Mouse (Mus musculus) adipocyte (in vitro differentiated cells): ENCODE measurements around the gene Lypd4.
"Not testable (repeated sequence)": the region's sequence is repeated elsewhere in the genome, so short reads cannot be mapped to it uniquely, and the experiment has no call there.

Source experiments
- DNase-seq: peaks from one replicate; pipeline ENCODE4 v3.0.0-alpha.2; 2016; ENCODE audit warnings: low spot score

Gene Lypd4

DNA sequence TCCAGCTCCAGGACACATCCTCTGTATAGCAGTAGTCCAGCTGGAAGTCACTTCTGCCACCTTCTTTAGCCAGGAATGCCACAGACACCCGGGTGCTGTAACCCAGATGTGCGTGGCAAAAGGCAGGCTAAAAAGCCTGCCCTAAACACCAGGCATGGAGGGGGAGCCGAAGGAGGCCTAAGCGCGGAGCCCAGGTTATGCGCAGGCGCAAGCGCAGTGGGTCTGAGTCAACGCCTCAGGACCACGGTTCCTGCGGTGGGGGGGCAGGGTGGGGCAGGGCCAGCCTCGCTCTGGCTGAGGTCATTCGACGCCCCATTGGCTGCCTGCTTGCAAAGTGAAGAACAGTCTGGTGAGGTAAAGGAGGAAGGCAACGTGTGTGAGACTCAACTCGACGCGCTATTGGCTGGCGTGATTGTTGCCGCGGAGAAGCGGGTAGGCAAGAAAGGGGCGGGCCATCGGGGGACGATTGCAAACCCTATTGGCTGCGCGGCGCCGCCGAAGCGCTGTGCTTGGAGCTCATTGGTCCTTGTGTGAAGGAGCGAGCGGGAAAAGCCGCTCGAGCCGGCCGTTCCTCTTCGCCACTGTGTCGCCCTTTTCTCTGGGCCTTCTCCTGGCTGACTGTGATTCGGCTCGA, at the start of gene Lypd4, which contains the start of gene Dmrtc2:
TSS of gene Lypd4 (minus strand) at position 410 of the 634 bp plus-strand sequence.
TSS of gene Dmrtc2 (plus strand) at position 526 of the 634 bp plus-strand sequence.
- no peak for DNase-seq

DNA sequence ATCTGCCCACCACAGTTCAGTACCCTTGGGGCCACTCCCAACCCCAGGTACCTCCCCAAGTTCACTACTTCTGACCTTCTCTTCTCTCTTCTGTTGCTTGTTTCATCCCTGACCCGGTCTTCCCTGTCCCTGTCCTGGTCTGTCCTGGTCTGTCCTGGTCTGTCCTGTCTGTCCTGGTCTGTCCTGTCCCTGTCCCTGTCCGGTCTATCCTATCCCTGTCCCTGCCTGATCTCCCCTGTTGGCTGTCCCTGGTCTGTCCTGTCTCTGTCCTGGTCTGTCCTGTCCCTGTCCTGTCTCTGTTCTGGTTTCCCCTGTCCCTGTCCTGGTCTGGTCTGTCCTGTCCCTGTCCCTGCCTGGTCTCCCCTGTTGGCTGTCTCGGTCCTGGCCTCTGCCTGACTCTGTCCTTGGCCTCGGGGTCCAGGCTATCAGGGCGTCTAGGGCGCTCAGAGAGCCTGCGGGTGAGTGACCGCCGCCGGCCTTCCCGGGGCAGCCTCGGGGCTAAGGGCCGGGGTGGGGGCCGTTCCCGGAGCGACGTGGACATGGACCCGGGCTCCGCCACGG, 49.1 kb upstream of the Lypd4 start:
- DNase-seq: no peak

DNA sequence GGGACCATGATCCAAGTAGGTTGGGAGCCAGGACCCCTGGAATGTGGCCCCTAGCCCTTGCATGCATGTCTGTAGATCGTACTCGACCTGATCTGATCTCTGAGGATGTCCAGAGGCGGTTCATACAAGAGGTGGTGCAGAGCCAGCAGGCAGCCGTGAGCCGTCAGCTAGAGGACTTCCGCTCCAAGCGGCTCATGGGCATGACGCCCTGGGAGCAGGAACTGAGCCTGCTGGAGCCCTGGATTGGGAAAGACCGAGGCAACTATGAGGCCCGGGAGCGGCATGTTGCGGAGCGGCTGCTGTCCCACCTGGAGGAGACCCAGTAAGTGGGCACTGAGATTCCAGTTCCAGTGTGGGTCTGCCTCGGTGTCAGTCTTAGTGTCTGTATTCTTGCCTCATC, 42.7 kb upstream of the Lypd4 start:
- DNase-seq: peak; percentile 7

DNA sequence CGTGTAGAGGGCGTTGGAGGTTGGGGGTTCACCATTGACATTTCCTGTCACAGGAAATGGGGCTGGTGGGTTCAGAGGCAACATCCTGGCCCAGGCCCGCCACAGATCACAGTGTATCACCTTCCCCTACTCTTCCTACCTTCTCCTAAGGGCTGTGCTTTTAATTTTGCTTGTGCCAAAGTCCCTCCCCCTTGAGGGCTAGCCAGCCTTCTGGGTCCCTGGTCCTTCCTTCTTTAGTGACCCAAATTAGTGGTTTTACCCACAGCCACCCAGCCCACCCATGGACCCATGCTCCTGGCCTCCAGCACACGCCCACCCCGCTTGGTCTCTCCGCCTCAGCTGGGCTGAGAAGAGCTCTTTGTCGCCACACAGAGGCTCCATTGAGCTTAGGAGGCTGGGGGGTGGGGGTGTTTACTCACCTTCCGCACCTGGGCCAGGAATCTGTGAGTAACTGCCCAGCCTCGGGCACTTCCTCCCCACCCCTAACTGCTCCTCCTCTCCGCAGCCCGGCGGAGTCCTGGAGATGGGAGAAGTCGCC, 37.5 kb upstream of the Lypd4 start:
- no peak for DNase-seq

DNA sequence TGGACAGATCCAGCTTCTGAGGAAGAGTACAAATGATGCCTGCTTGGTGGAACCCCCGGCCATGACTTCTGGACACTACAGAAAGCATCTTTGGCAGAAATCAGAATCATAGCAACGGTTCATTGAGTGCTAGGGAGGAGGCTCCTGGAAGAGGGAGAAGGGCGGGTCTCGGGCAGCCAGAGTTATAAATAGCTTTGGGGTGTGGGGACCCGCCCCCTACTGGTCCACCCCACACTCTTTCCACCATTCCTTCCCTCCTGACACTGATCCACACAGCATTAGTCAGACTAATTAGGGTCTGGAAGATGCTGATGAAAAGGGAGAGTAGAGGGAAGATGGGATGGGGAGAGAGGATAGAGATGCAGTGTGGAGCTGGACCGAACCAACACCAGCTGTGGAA, 36.8 kb upstream of the Lypd4 start:
- no peak for DNase-seq

DNA sequence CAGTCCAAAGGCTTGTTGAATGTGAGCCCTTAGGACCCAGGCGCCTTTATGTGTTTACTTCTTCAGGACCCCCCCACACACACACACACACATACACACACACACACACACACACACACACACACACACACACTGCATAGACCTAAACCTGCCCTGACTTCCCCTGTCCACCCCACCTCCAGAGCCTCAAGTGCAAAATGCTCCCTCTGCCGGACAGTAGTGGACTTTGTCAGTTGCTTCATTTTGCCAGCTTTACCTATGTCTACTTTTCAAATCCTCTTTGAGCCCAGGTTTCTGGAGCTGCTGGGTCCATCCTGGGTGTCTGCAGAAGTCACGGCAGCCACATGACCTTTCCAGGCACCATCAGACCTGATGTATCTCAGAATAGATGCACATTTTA, 35.2 kb upstream of the Lypd4 start:
- peak; percentile 72 for DNase-seq

DNA sequence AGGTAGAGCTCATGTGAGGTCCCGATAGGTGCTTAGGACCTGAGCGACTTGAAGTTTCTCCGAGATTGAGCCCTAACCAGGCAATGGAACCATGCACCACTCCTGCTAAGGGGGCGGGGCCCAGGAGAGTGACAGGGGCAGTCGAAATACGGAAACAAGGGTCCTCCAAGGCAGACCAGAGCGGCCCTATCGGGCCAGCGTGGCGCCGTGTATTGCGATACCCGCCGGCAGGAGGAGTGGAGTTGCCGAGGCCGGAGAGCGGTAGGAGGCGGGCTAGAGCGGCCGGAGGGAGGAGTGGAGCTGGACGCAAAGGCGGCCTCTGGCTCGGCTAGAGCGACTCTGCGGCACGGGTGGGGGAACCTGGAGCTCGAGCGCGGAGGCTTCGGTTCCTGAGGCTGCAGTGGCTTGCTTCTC, 34.3 kb upstream of the Lypd4 start:
- peak; percentile 94 for DNase-seq

DNA sequence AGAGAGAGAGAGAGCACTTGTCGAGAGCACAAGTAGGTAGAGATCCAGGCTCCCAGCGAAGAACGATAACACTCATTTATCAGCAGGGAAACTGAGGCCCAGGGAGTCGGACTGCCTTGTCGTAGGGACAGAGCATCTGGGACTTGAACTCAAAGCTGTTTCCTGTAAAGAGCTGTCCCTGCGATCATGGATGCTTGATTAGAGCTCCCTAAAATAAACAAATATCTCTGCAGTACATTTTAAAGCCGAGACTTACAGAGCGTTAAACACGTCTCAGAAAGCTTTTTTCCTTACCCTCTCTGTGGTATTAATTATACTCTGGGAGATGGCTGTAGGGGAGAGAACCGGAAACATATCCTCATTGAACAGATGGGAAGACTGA, 33.7 kb upstream of the Lypd4 start:
- DNase-seq: no peak

DNA sequence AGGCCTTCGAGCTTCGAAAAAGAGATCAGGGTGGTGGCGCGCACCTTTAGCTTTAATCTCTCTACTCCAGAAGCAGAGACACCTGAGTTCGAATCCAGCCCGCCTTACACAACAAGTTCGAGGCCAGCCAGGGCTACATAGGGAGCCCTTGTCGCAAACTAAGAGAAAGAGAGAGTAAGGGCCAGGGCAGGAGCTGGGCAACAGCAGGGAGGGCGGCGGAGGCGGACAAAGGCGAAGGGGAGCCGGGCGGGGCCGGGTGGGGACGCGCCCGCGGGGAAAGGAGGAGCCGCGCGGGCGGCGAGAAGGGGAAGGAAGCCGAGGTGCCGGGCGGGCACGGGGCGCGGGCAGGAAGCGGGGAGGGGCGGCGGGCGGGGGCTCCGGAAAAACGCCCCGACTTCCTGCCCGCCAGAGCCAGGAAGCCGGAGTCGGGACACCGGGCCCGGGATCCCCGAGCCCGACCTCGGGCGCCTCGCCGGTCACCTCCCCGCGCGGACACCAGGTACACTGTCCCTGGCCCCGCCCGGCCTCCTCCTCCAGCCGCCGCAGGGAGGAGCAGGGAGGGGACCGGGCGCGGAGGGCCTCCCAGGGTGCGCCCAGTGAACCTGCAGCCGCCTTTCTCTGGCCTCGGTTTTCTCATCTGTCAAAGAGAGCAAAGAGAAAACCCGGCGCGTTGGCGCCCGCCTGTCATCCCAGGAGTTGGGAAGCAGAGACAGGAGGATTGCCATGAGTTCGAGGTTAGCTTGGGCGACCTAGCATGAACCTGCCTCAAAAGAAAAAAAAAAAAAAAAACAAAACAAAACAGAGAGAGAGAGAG, 33.1 kb upstream of the Lypd4 start, which contains the start of gene Arhgef1:
TSS of gene Arhgef1 (plus strand) at position 283 of the 814 bp plus-strand sequence.
- DNase-seq: peak; percentile 33

DNA sequence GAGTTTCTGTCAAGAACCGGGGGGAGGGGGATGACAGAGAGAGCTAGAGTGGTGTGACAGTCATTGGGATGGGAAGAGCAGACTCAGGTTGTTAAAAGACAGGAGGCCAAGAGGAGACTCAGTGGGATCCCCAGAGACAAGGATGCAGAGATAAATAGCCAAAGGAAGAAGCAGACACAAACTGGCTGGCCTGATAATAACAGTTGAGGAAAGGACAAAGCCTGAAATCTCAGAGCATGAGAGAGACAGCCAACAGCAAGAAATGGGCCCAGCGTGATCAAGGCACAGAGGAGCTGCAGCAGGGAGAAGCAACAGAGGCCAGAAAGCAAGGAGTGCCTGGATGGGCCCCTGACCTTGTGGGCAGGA, 32.5 kb upstream of the Lypd4 start:
- DNase-seq: no peak

DNA sequence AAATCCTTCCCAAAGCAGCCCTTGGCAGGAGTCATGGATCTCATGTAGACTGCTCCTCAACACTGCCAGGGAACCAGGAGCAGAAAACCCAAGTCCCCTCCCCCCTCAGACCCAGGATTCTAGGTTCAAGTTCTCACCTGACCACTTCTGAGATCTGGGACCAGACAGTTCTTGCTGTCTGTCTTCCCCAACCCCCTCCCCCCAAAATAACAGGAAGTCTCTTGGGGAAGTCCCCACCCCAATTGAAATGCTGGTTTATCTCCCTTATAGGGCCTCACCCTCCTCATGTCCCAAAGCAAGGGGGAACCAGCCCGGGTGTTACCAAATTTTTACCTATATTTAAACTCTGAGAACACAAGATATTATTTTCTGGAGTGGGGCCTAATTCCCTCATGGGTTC, 32.1 kb upstream of the Lypd4 start:
- DNase-seq: no peak

DNA sequence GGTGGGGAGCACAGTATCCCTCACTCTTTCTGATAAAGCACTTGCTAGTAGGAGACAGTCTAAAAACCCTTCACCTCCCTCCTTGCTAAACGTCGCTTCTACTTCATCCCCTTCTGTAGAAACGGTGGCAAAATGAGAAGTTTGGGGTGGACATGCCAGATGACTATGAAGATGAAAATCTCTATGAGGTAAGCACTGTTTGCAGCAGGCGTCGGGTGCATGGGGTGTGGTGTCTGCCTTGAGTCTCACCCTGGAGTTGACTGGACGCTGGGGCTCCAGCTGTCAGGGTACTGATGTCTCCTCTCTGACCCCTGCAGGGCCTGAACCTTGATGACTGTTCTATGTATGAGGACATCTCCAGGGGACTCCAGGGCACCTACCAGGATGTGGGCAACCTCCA, 31.4 kb upstream of the Lypd4 start:
- DNase-seq: no peak

DNA sequence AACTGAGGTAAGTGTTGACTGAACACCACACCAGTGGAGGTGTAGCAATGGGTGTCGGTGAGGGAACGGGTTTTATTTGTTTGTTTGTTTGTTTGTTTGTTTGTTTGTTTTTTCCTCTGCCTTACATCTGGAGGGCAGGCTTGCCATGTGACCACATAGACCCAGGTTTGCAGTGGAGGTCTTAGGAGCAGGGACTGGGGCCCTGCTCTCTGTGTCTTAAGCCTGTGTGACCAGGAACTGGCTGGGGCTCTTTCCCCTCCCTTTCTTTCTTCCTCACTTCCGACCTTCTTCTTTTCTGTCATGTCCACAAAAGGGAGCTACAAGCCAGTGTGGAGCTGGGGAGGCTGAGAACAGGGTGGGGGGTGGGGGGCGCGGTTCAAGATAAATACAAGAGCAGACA, 28.2 kb upstream of the Lypd4 start:
- DNase-seq: no peak

DNA sequence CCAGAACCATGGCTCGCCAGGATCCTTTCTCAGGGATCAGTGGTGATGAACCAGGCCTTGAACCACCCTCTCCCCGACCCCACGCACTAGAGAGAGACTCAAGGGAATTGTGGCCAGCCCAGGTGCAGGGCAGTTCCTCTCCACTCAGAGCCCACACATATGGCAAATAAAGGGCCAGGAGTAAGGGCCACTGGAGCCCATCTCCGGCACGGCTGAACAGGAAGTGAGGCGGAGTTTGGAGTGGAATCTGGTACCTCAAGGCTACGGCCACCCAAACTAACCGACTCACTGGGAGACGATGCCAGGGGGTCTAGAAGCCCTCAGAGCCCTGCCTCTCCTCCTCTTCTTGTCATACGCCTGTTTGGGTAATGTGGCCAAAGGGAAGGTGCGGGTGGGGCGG, 27.5 kb upstream of the Lypd4 start, which contains the start of gene Cd79a:
TSS of gene Cd79a (plus strand) at position 158 of the 400 bp plus-strand sequence.
- DNase-seq: no peak

DNA sequence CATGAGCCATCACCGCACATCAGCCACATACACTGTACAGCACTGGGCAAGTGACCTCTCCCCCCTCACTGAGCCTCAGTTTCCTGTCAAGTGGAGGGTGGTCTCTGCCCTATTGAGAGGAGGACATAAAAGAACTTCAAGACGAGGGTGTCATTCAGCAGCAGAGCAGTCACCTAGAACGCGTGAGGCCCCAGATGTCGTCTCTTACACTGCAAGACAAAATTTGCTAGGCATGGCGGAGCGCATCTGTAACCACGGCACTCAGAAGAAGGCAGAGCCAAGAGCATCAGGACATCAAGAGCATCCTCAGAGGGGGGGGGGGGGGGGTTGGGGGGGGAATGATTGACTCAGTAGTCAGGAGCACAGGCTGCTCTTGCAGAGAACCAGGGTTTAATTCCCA, 26.5 kb upstream of the Lypd4 start:
- DNase-seq: no peak

DNA sequence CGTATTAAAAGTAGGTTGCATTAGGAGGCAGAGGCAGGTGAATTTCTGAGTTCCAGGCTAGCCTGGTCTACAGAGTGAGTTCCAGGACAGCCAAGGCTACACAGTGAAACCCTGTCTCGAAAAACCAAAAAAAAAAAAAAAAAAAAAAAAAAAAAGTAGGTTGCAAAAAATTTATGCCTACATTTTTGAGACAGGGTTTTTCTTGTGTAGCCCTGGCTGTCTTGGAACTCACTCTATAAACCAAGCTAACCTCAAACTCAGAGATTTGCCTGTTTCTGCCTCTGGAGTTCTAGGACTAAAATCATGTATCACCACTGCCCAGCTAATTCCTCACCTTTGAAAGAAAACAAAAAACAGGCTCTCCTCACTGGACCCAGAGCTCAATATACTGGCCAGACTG, 26.0 kb upstream of the Lypd4 start:
- DNase-seq: not testable (repeated sequence)

DNA sequence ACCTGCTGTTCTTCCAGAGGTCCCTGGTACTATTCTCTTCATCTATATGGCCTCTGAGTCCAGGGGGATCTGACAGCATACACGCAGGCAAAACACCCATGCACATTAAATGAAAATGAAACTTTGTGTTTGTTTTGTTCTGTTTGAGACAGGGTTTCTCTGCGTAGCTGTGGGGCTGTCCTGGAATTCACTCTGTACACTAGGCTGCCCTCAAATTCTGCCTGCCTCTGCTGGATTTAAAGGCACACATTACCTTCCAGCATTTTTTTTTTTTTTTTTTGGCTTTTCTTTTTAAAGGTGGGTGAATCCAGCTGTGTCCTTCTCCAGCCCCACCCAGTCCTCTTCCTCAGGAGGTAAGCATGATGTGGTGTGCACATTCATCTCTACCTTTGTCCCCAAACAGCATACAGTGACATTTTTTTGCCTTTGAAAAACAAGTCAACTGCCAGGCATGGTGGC, 22.4 kb upstream of the Lypd4 start:
- no peak for DNase-seq

DNA sequence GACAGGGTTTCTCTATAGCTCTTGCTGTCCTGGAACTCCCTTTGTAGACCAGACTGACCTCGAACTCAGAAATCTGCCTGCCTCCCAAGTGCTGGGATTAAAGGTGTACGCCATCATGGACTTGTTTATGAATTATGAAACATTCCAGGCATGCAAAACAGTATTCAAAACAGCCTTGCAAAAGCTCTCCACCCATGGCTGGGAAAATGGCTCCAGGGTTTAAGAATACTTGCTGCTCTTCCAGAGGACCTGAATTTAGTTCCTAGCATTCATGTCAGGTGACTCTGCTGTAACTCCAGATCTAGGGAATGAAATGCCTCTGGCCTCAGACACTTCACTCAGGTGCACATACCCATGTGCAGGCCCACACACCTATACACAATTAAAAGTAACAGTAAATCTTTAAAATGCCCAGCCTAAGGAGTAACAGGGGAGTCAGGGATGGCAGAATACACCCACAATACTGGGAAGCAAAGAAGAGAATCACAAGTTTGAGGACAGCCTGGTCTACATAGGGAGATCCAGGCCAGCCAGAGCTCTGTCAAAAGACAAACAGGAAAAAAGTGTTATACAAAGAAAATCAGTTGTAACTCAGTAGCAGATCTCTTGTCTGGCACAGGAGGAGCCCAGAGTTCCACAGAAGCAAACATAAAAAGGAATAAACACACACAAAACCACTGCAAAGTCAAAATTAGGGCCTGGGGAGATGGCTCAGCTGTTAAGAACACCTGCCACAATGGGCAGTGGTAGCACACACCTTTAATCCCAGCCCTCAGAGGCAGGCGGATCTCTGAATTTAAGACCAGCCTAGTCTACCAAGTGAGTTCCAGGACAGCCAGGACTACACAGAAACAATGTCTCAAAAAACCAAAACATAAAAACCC, 21.7 kb upstream of the Lypd4 start:
- no peak for DNase-seq

DNA sequence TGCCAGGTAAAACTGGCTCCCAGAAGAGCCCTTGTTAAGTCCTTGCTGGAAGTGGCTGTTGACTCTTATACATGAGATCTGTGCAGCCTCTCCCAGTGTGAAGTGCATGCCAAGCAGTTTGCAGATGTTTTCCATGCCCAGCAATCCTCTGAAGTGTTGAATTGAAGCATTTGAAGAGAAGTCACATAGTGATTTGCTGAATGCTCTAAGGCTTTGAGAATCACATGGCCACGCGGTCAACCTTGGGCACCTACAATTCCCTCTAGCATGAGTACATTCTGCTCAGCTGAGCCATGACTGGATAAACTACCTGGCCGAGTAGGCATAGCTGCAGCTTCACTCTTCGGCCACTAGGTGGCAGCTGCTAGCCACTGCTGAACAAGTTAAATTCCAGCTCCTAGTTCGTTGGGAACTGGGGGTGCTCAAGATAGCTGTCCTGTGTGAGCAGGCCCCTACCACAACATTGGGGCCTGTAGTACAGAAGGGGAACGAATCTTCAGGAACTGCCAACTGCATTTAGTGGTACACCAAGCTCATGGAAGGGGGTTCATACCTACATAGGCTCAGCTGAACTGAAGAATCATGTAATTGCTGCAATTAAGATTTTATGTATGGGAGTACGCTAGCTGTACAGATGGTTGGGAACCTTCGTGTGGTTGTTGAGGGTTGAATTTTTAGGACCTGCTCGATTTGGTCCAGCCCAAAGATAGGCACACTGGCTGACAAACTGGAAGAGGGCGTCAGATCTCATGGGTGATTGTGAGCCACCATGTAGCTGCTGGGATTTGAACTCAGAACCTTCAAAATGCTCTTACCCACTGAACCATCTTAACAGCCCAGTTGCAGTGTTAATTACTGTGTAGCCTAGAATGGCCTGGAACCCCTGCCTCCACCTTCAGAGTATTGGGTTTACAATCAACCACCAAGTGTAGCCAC, 20.8 kb upstream of the Lypd4 start:
- DNase-seq: peak; percentile 79

DNA sequence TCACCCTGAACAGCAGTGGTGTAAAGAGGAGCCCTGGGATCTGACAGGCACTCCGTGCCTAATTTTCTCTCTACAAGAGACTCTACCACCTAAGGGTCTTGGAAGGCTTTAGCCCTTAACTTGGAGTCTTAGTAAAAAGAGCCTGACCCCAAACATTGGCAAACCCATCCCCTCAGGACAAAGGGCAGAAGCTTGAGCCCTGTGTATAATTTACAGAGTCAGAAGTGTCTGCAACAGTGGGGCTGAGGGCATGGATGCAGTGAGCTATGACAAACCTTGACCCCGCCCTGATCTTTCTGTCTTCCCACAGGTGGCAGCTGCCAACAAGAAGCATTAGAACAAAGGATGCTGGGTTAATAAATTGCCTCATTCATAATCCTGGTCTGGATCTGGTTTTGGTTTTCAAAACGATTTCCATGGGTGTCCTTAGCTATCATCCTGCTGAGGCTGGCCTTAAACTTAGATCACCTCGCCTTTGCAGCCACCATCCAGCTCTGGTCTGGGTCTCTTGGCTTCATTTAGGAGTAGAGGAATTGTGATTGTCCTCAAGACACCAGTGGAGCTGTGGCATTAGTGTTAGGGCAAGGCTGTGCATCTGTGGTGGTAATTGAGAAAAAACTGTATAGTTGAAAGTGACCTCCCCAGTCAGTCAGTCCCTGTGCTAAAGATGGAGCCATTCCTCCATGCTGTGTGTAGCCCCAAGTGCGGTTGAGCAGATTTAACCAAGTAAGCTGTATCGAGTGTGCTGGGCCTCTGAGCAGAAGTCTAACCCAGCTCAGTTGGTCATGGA, 19.9 kb upstream of the Lypd4 start:
- DNase-seq: no peak
